Mouse (Mus musculus) gastrocnemius, postnatal 14 days (tissue): ENCODE results near the gene Hap1. TPM values are rescaled to one million over a fixed set of nuclear protein-coding genes. Genes with fewer than 3 reads are reported as not detected.
A peak's percentile ranks its signal among the peaks of the same experiment; 100 is the strongest.

ENCODE experiments used
- DNase-seq: peaks from one replicate; pipeline ENCODE4 v3.0.0; 2021; ENCODE audit warnings: mixed read lengths
- intact Hi-C: fragments of 180-260 bp; cut with DNase I; formaldehyde crosslinking; loops from one replicate; pipeline ENCODE4 v1.15.1; 2025; ENCODE audit warnings: low total_unique reads
- total RNA-seq, 2 experiments: library from RNA; stranded (reverse); gene quantifications; 2 replicates each; pipeline ENCODE4 v1.2.3; 2021

The Hap1 gene
- total RNA-seq, 2 experiments from 2014 or later: 0.66 to 0.82 TPM

- intact Hi-C loops: no loop called here
- peak; percentile 86 for DNase-seq
These were observed 35.4 kb upstream of the Hap1 start for GRCm38 (mm10) chr11:100391081-100391883.

GRCm38 (mm10) chr11:100389931-100390445, 34.1 kb upstream of the Hap1 start:
- intact Hi-C loops: no loop called here
- peak; percentile 70 for DNase-seq

GRCm38 (mm10) chr11:100388588-100388987, 32.7 kb upstream of the Hap1 start:
- intact Hi-C loops: no loop called here
- DNase-seq: peak; percentile 75

GRCm38 (mm10) chr11:100387589-100388375, 31.9 kb upstream of the Hap1 start:
- DNase-seq: peak; percentile 71
- intact Hi-C loops: no loop called here

DNA sequence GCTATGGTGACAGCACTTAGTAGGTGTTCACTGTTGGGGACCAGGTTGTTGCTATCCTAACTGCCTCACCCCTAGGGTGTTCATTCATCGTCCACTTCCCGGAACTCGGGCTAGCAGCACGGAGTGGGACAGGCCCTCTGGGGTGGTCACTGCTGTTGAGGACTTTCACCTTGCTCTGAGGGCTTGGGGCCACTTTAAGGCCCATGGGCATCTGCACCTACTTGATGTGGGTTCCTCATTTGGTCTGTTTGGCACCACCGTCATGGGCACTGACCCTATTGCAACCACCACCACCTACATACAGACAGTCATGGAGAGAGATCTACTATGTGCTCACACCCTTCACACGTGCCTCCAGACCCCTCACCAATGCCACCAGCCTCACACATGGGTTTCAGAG, 31.2 kb upstream of the Hap1 start:
- intact Hi-C loops: no loop called here
- no peak for DNase-seq

- intact Hi-C loops: no loop called here
- no peak for DNase-seq
These were observed 30.7 kb upstream of the Hap1 start for GRCm38 (mm10) chr11:100386586-100386985.

DNA sequence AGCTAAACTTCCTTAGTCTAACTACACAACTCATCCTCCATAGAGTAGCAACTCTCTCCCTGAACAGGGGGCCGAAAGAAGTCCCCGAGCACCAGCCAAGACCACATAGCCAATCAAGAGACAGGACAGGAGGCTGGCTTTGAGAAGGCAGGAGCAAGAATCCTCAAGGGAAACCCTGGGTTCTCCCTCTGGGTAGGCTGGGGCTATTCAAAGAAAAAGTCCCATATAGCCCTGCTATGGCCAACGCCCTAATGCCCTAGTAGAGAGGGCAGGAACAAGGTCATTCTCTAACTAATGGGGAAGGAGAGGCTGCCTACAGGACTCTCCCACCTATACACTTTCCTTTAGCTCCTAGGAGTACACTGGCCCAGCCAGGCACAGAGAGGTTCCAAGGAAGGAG, 29.1 kb upstream of the Hap1 start:
- intact Hi-C loops: no loop called here
- no peak for DNase-seq

GRCm38 (mm10) chr11:100382682-100383081, 26.8 kb upstream of the Hap1 start:
- intact Hi-C loops: no loop called here
- no peak for DNase-seq

DNA sequence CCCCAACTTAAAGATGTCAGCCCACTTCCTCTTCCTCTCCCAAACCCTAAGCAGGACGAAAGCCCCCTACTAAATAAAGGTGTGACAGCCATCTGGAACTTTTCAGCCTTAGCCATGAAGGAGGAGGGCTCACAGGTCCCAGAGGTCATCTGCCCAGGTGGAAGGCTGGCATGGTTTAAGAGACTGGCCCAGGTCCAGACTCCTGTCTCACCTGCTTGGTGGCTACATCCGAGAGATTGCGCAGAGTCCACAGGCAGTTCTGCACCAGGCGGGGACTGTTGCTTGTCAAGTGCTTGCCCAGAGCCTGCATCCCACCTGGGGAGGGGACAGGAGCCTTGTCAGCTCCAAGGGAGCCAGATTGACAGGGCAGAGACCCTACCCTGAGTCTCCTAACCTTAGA, 23.4 kb upstream of the Hap1 start:
- DNase-seq: no peak
- intact Hi-C loops: no loop called here

GRCm38 (mm10) chr11:100378446-100378845, 22.5 kb upstream of the Hap1 start:
- intact Hi-C loops: no loop called here
- DNase-seq: no peak

DNA sequence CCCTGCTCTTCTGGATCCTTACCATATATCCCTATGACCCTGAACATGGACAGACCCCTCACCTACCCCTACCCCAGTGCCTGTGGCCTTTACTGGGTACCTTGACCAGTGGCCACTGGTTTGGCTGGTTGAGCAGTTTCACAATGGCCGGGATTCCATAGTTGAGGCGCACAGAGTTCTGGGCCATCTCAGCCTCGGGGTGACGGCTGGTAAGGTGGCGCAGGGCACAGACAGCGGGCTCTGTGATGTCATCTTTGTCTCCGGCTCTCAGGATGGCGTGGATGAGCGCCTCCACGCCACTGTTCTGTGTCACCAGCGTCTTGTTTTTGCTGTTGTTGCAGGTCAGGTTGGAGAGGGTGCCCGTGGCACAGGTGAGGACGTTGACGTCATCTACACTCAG, 22.1 kb upstream of the Hap1 start:
- no peak for DNase-seq
- intact Hi-C loops: no loop called here

DNA sequence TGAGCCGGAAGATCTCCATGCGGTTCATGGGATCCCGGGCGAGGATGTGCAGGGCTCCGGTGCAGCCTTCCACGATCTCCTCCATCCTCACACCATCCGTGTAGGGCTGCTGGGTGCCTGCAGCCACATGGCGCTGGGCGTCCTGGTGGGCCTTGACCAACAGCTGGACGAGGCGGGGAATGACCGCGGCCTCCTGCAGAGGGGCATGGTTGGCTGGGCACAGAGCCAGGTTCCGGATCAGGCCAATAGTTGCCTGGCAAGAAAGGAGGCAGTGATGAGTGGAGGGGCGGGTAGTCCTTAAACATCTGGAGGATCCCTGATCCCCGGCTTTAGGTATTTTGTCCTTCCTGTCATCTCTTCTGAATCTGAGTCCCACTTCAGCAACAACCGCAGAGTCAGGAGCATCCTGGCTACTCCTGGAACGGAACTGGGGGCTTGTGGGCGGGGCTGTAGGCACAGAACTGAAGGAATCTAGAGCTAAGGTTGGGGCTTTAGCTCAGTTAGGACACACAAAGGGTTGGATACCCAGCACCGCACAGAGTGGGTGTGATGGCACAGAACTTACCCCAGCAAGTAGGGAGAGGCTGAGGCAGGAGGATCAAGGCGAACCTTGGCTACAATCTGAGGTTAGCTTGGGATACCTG, 20.9 kb upstream of the Hap1 start:
- no peak for DNase-seq
- intact Hi-C loops: no loop called here

DNA sequence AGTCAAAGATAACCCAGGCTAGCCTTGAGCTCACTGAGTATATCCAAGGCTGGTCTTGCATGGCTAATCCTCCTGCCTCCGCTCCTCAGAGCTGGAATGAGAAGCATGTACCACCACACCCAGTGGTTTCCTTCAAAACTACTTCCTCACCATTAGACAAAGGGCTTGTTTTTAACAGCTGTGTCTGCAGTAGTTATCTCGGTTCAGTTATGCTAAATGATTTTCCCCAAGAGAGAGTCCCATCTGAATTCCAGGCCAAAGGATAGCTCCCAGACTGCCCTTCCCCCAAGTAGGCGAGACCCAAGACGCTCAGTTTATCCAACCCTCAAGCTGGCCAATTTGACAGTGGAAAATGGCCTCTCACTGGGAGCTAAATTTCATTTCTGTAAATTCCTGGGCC, 20.1 kb upstream of the Hap1 start:
- DNase-seq: no peak
- intact Hi-C loops: no loop called here

DNA sequence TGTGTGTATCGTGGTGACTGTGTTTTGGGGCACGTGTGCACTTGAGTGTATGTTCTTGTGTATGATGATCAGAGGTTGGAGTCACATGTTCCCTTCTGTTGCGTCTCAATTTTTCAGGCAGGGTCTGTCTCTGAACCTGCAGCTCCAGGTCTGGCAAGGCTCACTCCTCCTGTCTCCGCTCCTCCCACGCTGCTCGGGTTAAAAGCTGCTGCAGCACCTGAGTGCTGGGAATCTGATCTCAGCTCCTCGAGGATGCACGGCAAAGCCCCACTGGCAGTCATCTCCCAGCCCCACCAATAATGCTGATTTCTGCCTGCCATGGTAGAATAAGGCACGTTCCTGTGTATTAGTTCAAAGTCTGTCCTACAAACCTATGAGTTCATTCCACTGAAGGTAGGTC, 19.2 kb upstream of the Hap1 start:
- DNase-seq: no peak
- intact Hi-C loops: no loop called here

- no peak for DNase-seq
- intact Hi-C loops: no loop called here
These were observed 16.1 kb upstream of the Hap1 start for GRCm38 (mm10) chr11:100371981-100372558.

DNA sequence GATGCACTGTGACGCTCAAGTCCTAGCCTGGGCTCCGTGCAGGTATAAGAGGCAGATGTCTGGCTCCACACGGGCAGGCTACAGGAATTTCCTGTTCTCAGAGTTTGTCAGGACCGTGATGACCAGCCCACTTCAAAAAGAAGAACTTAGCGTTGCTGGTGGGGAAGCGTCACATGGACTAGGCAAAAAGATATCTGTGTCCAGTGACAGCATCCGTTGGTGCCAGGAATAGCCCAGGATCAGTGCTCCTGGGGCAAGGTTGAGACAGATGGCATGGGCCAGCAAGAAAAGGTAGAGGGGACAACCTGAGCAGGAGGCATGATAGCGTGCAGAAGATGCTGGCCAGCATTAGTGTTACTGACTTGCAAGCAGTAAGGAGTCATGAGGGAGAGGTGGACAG, 13.9 kb upstream of the Hap1 start:
- no peak for DNase-seq
- intact Hi-C loops: loop anchor here (5.0 kb wide), 1 partner anchor 102 kb away; the partner anchor contains the start of gene Klhl11

DNA sequence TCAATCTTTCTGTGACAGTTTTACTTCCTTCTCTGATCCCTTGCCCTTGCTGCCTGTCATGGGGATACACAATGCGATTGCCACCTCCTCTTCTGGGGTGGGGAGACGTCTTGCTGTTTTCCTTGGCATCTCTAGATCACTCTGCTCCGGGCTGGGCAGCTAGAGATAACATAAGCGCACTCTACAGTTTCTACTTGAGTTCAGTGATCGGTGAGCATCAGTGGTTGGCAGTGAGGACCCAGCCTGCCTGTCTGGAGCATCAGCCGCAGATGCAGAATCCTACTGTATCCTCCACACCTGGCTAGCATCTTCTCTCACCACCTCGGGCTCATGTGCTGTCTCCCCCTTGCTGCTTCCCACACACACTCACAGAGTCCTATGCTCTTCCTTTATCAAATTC, 13.2 kb upstream of the Hap1 start:
- DNase-seq: no peak
- intact Hi-C loops: loop anchor here (5.0 kb wide), 1 partner anchor 103 kb away; the partner anchor contains the start of gene Klhl11

- intact Hi-C loops: loop anchor here (2.0 kb wide), 1 partner anchor 46 kb away; no protein-coding TSS in a partner anchor
- peak; percentile 70 for DNase-seq
These were observed 7.1 kb upstream of the Hap1 start for GRCm38 (mm10) chr11:100362979-100363562.
